In genomic region chr7:16841561-16842560, GRCm38 (mm10) we compare ENCODE assay signal across 8 mouse cellular contexts. TPM values are rescaled to one million over a fixed set of nuclear protein-coding genes. Genes with fewer than 3 reads are reported as not detected.
DNase-seq lines count a peak whose midpoint lies in the region; ATAC-seq and TF ChIP-seq lines count a peak whose summit lies in the region.

No protein-coding gene starts in this region.

- intact Hi-C loops in gastrocnemius, postnatal 36 days (cut with DNase I) = no loop called here

- DNase-seq in A20 (ENCODE audit: low read depth, low spot score) = peak; percentile 86
- no peak for DNase-seq in heart, postnatal 0 days (ENCODE audit: low spot score)
- DNase-seq in liver, postnatal 0 days = peak; percentile 59
- no peak for DNase-seq in gastrocnemius, postnatal 36 days
- no peak for DNase-seq in frontal cortex, postnatal 25 days (ENCODE audit: low spot score in 2 of 2)

- H3K9me3 ChIP-seq in heart, postnatal 0 days (replicated peaks; ENCODE audit: control insufficient read depth, low read length) = no peaks in the 10 kb centered on the region
- no peaks in the 10 kb centered on the region for H3K9me3 ChIP-seq in liver, postnatal 0 days (ENCODE audit: low read length)
- H3K9me3 ChIP-seq in neural tube, embryonic 14.5 days (ENCODE audit: control insufficient read depth, low read length) = no peaks in the 10 kb centered on the region

- peak overlapping the region; percentile 96 for H3K4me2 ChIP-seq in heart, postnatal 0 days (ENCODE audit: low read depth, low read length)
- peak overlapping the region; percentile 98 for H3K4me2 ChIP-seq in liver, postnatal 0 days (ENCODE audit: low read depth, low read length)
- peak overlapping the region; percentile 84 for H3K4me2 ChIP-seq in neural tube, embryonic 14.5 days (ENCODE audit: low read depth, low read length)

- peak overlapping the region; percentile 90 for H3K27ac ChIP-seq in heart, postnatal 0 days (ENCODE audit: low read depth)
- H3K27ac ChIP-seq in liver, postnatal 0 days (ENCODE audit: low read depth) = peak overlapping the region; percentile 73
- peak overlapping the region; percentile 48; the same call in 1 of the 2 replicates for H3K27ac ChIP-seq in neural tube, embryonic 14.5 days (ENCODE audit: low read depth, low read length)

- TF ChIP-seq EP300 in heart, postnatal 0 days (IDR thresholded peaks at IDR 0.05; ENCODE audit: low read depth) = no peak
- no peak for TF ChIP-seq EP300 in liver, postnatal 0 days (IDR thresholded peaks at IDR 0.05; ENCODE audit: low read depth)

- H3K4me1 ChIP-seq in heart, postnatal 0 days (ENCODE audit: control insufficient read depth, insufficient read depth) = peaks cover 10% of the 10 kb centered on the region; the same call in 1 of the 2 replicates
- H3K4me1 ChIP-seq in liver, postnatal 0 days (ENCODE audit: insufficient read depth) = peaks cover 35% of the 10 kb centered on the region
- H3K4me1 ChIP-seq in neural tube, embryonic 14.5 days (ENCODE audit: control insufficient read depth, insufficient read depth, low read length) = peaks cover 15% of the 10 kb centered on the region

- H3K4me3 ChIP-seq in heart, postnatal 0 days (ENCODE audit: low read depth, low read length) = peak overlapping the region; percentile 84
- peak overlapping the region; percentile 70 for H3K4me3 ChIP-seq in liver, postnatal 0 days (ENCODE audit: low read depth, low read length)
- peak overlapping the region; percentile 54; the same call in 1 of the 2 replicates for H3K4me3 ChIP-seq in neural tube, embryonic 14.5 days (ENCODE audit: low read depth, low read length)

- H3K27me3 ChIP-seq in heart, postnatal 0 days (ENCODE audit: control insufficient read depth, insufficient read depth, low read length) = no peaks in the 10 kb centered on the region
- no peaks in the 10 kb centered on the region for H3K27me3 ChIP-seq in liver, postnatal 0 days (ENCODE audit: insufficient read depth, low read length)
- H3K27me3 ChIP-seq in neural tube, embryonic 14.5 days (ENCODE audit: control insufficient read depth, insufficient read depth, low read length) = no peaks in the 10 kb centered on the region

- peak; percentile 62 for ATAC-seq in activated CD4-positive, CD25-positive, alpha-beta regulatory T cell, adult 4 months
- no peak for ATAC-seq in heart, postnatal 0 days (ENCODE audit: insufficient read depth, low read depth)
- ATAC-seq in liver, postnatal 0 days = peak; percentile 31
- ATAC-seq in neural tube, embryonic 14.5 days (ENCODE audit: low read depth) = peak; percentile 3; the same call in 1 of the 2 replicates
- no peak for ATAC-seq in megakaryocyte-erythroid progenitor cell, adult 5-6 weeks (replicated peaks; ENCODE audit: low FRiP score, low TSS enrichment, poor library complexity, severe bottlenecking)

- 32% methylated on average over 11 of the region's 11 CpGs for WGBS in heart, postnatal 0 days
- 26% methylated on average over 11 of the region's 11 CpGs for WGBS in liver, postnatal 0 days (ENCODE audit: insufficient replicate concordance)
- 49% methylated on average over 11 of the region's 11 CpGs for WGBS in neural tube, embryonic 14.5 days

- peaks cover 46% of the 10 kb centered on the region for H3K36me3 ChIP-seq in heart, postnatal 0 days (replicated peaks; ENCODE audit: control insufficient read depth, insufficient read depth, low read length)
- H3K36me3 ChIP-seq in liver, postnatal 0 days (replicated peaks; ENCODE audit: insufficient read depth, low read length) = peaks cover 35% of the 10 kb centered on the region
- H3K36me3 ChIP-seq in neural tube, embryonic 14.5 days (ENCODE audit: control insufficient read depth, insufficient read depth, low read length) = peaks cover 36% of the 10 kb centered on the region

- no peak for TF ChIP-seq CTCF in heart, postnatal 0 days (IDR thresholded peaks at IDR 0.05; ENCODE audit: low read depth)
- no peak for TF ChIP-seq CTCF in liver, postnatal 0 days (IDR thresholded peaks at IDR 0.05; ENCODE audit: low read depth)

- H3K9ac ChIP-seq in heart, postnatal 0 days (replicated peaks; ENCODE audit: low read depth, low read length) = peak overlapping the region; percentile 83
- peak overlapping the region; percentile 74 for H3K9ac ChIP-seq in liver, postnatal 0 days (replicated peaks)
- peak overlapping the region; percentile 58; the same call in 1 of the 2 replicates for H3K9ac ChIP-seq in neural tube, embryonic 14.5 days (replicated peaks; ENCODE audit: low read depth, low read length)

RNA-seq across cellular contexts. Expression of gene Prkd2, which starts 0.8 kb away (rescaled TPM):
- polyA plus RNA-seq in activated CD4-positive, CD25-positive, alpha-beta regulatory T cell, adult 4 months (2017; shearing (Covaris generic)) = 10 to 100 TPM; 45.7 to 47.6 TPM
- total RNA-seq in heart, postnatal 0 days (2014; rRNA removed; ENCODE audit: low replicate concordance) = 10.6 and 13.4 TPM in 2 replicates
- 8.3 and 8.8 TPM in 2 replicates for polyA plus RNA-seq in heart, postnatal 0 days (2015; fragmentation: Nextera tagmentation; extraction: Ambion mirVana)
- 4.3 and 5.0 TPM in 2 replicates for polyA plus RNA-seq in liver, postnatal 0 days (2015; fragmentation: Nextera tagmentation; extraction: Ambion mirVana)
- polyA plus RNA-seq in neural tube, embryonic 14.5 days (2014; fragmentation: Nextera tagmentation; extraction: Ambion mirVana) = 4.5 and 7.4 TPM in 2 replicates
- total RNA-seq in megakaryocyte-erythroid progenitor cell, adult 5-6 weeks (2014; fragmentation: Nextera tagmentation) = 14.2 and 19.8 TPM in 2 replicates
- 5.2 and 14.9 TPM in 2 replicates for total RNA-seq in megakaryocyte-erythroid progenitor cell, adult 5-6 weeks (2017)
- 1 to 10 TPM; 5.1 to 6.5 TPM for total RNA-seq in gastrocnemius, postnatal 36 days (2021)

RNA-seq across cellular contexts. Expression of gene Fkrp, which starts 25.3 kb away (rescaled TPM):
- 1 to 10 TPM; 6.5 to 7.5 TPM for polyA plus RNA-seq in activated CD4-positive, CD25-positive, alpha-beta regulatory T cell, adult 4 months (2017; shearing (Covaris generic))
- total RNA-seq in heart, postnatal 0 days (2014; rRNA removed; ENCODE audit: low replicate concordance) = 40.4 and 54.2 TPM in 2 replicates
- polyA plus RNA-seq in heart, postnatal 0 days (2015; fragmentation: Nextera tagmentation; extraction: Ambion mirVana) = 28.0 and 28.9 TPM in 2 replicates
- 7.4 and 8.7 TPM in 2 replicates for polyA plus RNA-seq in liver, postnatal 0 days (2015; fragmentation: Nextera tagmentation; extraction: Ambion mirVana)
- polyA plus RNA-seq in neural tube, embryonic 14.5 days (2014; fragmentation: Nextera tagmentation; extraction: Ambion mirVana) = 44.5 and 51.5 TPM in 2 replicates
- total RNA-seq in megakaryocyte-erythroid progenitor cell, adult 5-6 weeks (2014; fragmentation: Nextera tagmentation) = 14.4 and 21.5 TPM in 2 replicates
- total RNA-seq in megakaryocyte-erythroid progenitor cell, adult 5-6 weeks (2017) = 8.9 and 15.8 TPM in 2 replicates
- total RNA-seq in gastrocnemius, postnatal 36 days (2021) = 10 to 100 TPM; 45.3 to 50.1 TPM

RNA-seq across cellular contexts. Expression of gene Strn4, which starts 26.2 kb away (rescaled TPM):
- polyA plus RNA-seq in activated CD4-positive, CD25-positive, alpha-beta regulatory T cell, adult 4 months (2017; shearing (Covaris generic)) = 10 to 100 TPM; 23.0 to 23.1 TPM
- 128 and 148 TPM in 2 replicates for total RNA-seq in heart, postnatal 0 days (2014; rRNA removed; ENCODE audit: low replicate concordance)
- polyA plus RNA-seq in heart, postnatal 0 days (2015; fragmentation: Nextera tagmentation; extraction: Ambion mirVana) = 55.5 and 61.1 TPM in 2 replicates
- 15.9 and 18.4 TPM in 2 replicates for polyA plus RNA-seq in liver, postnatal 0 days (2015; fragmentation: Nextera tagmentation; extraction: Ambion mirVana)
- 191 and 199 TPM in 2 replicates for polyA plus RNA-seq in neural tube, embryonic 14.5 days (2014; fragmentation: Nextera tagmentation; extraction: Ambion mirVana)
- 62.0 and 66.6 TPM in 2 replicates for total RNA-seq in megakaryocyte-erythroid progenitor cell, adult 5-6 weeks (2014; fragmentation: Nextera tagmentation)
- 63.9 and 71.1 TPM in 2 replicates for total RNA-seq in megakaryocyte-erythroid progenitor cell, adult 5-6 weeks (2017)
- total RNA-seq in gastrocnemius, postnatal 36 days (2021) = 10 to 100 TPM; 13.9 to 14.7 TPM

RNA-seq across cellular contexts. Expression of gene Dact3, which starts 33.3 kb away (rescaled TPM):
- not detected for polyA plus RNA-seq in activated CD4-positive, CD25-positive, alpha-beta regulatory T cell, adult 4 months (2017; shearing (Covaris generic))
- total RNA-seq in heart, postnatal 0 days (2014; rRNA removed; ENCODE audit: low replicate concordance) = 63.9 and 69.6 TPM in 2 replicates
- polyA plus RNA-seq in heart, postnatal 0 days (2015; fragmentation: Nextera tagmentation; extraction: Ambion mirVana) = 3.8 TPM in 2 replicates
- 0.09 TPM in 2 replicates for polyA plus RNA-seq in liver, postnatal 0 days (2015; fragmentation: Nextera tagmentation; extraction: Ambion mirVana)
- 5.8 and 6.1 TPM in 2 replicates for polyA plus RNA-seq in neural tube, embryonic 14.5 days (2014; fragmentation: Nextera tagmentation; extraction: Ambion mirVana)
- 0.27 TPM in 1 of 2 replicates, not detected in the other for total RNA-seq in megakaryocyte-erythroid progenitor cell, adult 5-6 weeks (2014; fragmentation: Nextera tagmentation)
- total RNA-seq in megakaryocyte-erythroid progenitor cell, adult 5-6 weeks (2017) = 0.75 TPM in 1 of 2 replicates, not detected in the other
- 1 to 10 TPM; 2.0 TPM for total RNA-seq in gastrocnemius, postnatal 36 days (2021)

RNA-seq across cellular contexts. Expression of gene Gng8, which starts 49.7 kb away (rescaled TPM):
- polyA plus RNA-seq in activated CD4-positive, CD25-positive, alpha-beta regulatory T cell, adult 4 months (2017; shearing (Covaris generic)) = not detected
- total RNA-seq in heart, postnatal 0 days (2014; rRNA removed; ENCODE audit: low replicate concordance) = 0.27 and 4.0 TPM in 2 replicates
- polyA plus RNA-seq in heart, postnatal 0 days (2015; fragmentation: Nextera tagmentation; extraction: Ambion mirVana) = 1.7 and 2.5 TPM in 2 replicates
- 0.15 and 0.20 TPM in 2 replicates for polyA plus RNA-seq in liver, postnatal 0 days (2015; fragmentation: Nextera tagmentation; extraction: Ambion mirVana)
- 0.39 and 9.8 TPM in 2 replicates for polyA plus RNA-seq in neural tube, embryonic 14.5 days (2014; fragmentation: Nextera tagmentation; extraction: Ambion mirVana)
- not detected in 2 replicates for total RNA-seq in megakaryocyte-erythroid progenitor cell, adult 5-6 weeks (2014; fragmentation: Nextera tagmentation)
- 2.6 TPM in 1 of 2 replicates, not detected in the other for total RNA-seq in megakaryocyte-erythroid progenitor cell, adult 5-6 weeks (2017)
- under 1 TPM in 1 of 2 experiments, not detected in 1; 0.54 TPM for total RNA-seq in gastrocnemius, postnatal 36 days (2021)

Comparison
In these comparisons a context has a peak if more than half of its experiments do, and no peak if none do; other contexts are left out.
1. DNase-seq: peak in A20 (single experiment) and liver, postnatal 0 days (single experiment); none in heart, postnatal 0 days (single experiment), gastrocnemius, postnatal 36 days (0 of 2) and frontal cortex, postnatal 25 days (0 of 2).
2. ATAC-seq: peak in activated CD4-positive, CD25-positive, alpha-beta regulatory T cell, adult 4 months (single experiment), liver, postnatal 0 days (single experiment) and neural tube, embryonic 14.5 days (single experiment); none in heart, postnatal 0 days (single experiment) and megakaryocyte-erythroid progenitor cell, adult 5-6 weeks (single experiment).
3. Peak in every context shown above with its lines, with median percentiles within 50 percentile points of each other: H3K27ac ChIP-seq, H3K4me2 ChIP-seq, H3K4me3 ChIP-seq and H3K9ac ChIP-seq.